Mouse (Mus musculus) embryo, embryonic 10 days (tissue): ENCODE data around the gene Loxl4.

Experiments
- DNase-seq: peaks from one replicate; pipeline ENCODE4 v3.0.0-alpha.2; 2015; ENCODE audit warnings: low spot score

The Loxl4 gene

GRCm38 (mm10) chr19:42608082-42608481 lies 4.5 kb downstream of the Loxl4 start:
- DNase-seq: no peak

- no peak for DNase-seq
These were observed 10.0 kb downstream of the Loxl4 start for GRCm38 (mm10) chr19:42602576-42602975.

GRCm38 (mm10) chr19:42602041-42602440 lies 10.6 kb downstream of the Loxl4 start:
- DNase-seq: no peak

GRCm38 (mm10) chr19:42601445-42601844 lies 11.2 kb downstream of the Loxl4 start:
- DNase-seq: no peak

GRCm38 (mm10) chr19:42600591-42600990 lies 12.0 kb downstream of the Loxl4 start:
- no peak for DNase-seq

GRCm38 (mm10) chr19:42599891-42600290 lies 12.7 kb downstream of the Loxl4 start:
- no peak for DNase-seq

- no peak for DNase-seq
These were observed 14.7 kb downstream of the Loxl4 start for GRCm38 (mm10) chr19:42597896-42598295.

- DNase-seq: no peak
These were observed 15.3 kb downstream of the Loxl4 start for GRCm38 (mm10) chr19:42597286-42597685.

- DNase-seq: no peak
These were observed 17.5 kb downstream of the Loxl4 start for GRCm38 (mm10) chr19:42595066-42595465.

GRCm38 (mm10) chr19:42593456-42593855 lies 19.2 kb downstream of the Loxl4 start:
- no peak for DNase-seq

- no peak for DNase-seq
These were observed 21.1 kb downstream of the Loxl4 start for GRCm38 (mm10) chr19:42591534-42591933.

GRCm38 (mm10) chr19:42589246-42589645 lies 23.4 kb downstream of the Loxl4 start:
- no peak for DNase-seq

- no peak for DNase-seq
These were observed 24.9 kb downstream of the Loxl4 start for GRCm38 (mm10) chr19:42587704-42588103.

GRCm38 (mm10) chr19:42584188-42584587 lies 28.4 kb downstream of the Loxl4 start:
- no peak for DNase-seq

GRCm38 (mm10) chr19:42583677-42584076 lies 28.9 kb downstream of the Loxl4 start:
- no peak for DNase-seq

- DNase-seq: no peak
These were observed 29.7 kb downstream of the Loxl4 start for GRCm38 (mm10) chr19:42582811-42583370.

GRCm38 (mm10) chr19:42580701-42581100 lies 31.9 kb downstream of the Loxl4 start:
- peak; percentile 61 for DNase-seq

- peak; percentile 2 for DNase-seq
These were observed 34.0 kb downstream of the Loxl4 start for GRCm38 (mm10) chr19:42578631-42579030.

GRCm38 (mm10) chr19:42576856-42577255 lies 35.8 kb downstream of the Loxl4 start:
- no peak for DNase-seq

- DNase-seq: no peak
These were observed 37.3 kb downstream of the Loxl4 start for GRCm38 (mm10) chr19:42575317-42575716.

GRCm38 (mm10) chr19:42571291-42571690 lies 41.3 kb downstream of the Loxl4 start:
- DNase-seq: no peak

- no peak for DNase-seq
These were observed 43.5 kb downstream of the Loxl4 start for GRCm38 (mm10) chr19:42569076-42569475.

GRCm38 (mm10) chr19:42567020-42567419 lies 45.6 kb downstream of the Loxl4 start:
- DNase-seq: no peak

- no peak for DNase-seq
These were observed 46.2 kb downstream of the Loxl4 start for GRCm38 (mm10) chr19:42566283-42567019.
